Mouse (Mus musculus) WW6 (cell line): Measurements from ENCODE around the gene Pde4b.
"Not testable (repeated sequence)": the region's sequence is repeated elsewhere in the genome, so short reads cannot be mapped to it uniquely, and the experiment has no call there.

Source experiments
- DNase-seq: peaks from one replicate; pipeline ENCODE4 v3.0.0-alpha.2; 2013; ENCODE audit warnings: low read depth, low spot score

Gene Pde4b

DNA sequence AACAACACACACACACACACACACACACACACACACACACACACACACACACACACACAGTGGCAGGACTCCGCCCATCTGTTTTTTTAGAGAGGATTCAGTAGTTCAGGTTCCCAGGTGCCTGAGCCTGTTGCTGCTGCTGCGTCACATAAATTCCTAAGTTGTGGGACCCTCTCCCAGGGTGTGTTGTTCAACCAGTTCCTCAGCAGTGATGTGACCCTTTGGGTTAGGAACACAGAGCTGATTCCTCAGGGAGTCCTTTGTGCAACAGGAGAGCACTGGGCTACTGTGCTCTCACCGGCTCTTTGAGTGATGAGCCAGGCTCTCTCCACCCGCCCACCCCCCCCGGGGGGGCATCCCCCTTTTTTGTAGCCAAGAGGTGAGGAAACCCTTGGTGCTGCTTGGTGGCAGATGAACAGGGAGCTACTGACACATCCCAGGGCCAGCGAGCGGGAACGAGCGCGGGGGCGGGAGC lies at the start of gene Pde4b:
Gene Pde4b (plus strand): TSS at position 453 of the 475 bp plus-strand sequence.
- DNase-seq = no peak

DNA sequence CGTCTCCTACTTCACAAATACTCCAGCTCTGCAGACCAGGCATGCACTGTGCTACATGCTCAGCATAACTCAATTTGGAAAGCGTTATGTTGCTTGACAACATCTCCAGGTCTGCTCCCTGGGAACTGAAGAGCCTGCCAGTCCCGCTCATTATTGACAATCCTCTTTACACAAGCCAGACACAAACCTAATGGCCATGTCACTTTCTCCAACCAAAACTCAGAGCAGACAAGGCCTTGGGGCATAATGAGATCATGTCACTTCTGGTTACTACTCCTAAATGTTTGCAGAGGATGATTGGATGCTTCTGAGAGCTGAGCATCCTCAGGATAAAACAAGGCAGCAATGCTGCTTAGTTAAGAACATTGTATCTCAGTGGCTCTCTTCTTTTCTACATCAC lies 47.2 kb upstream of the Pde4b start:
- DNase-seq = no peak

DNA sequence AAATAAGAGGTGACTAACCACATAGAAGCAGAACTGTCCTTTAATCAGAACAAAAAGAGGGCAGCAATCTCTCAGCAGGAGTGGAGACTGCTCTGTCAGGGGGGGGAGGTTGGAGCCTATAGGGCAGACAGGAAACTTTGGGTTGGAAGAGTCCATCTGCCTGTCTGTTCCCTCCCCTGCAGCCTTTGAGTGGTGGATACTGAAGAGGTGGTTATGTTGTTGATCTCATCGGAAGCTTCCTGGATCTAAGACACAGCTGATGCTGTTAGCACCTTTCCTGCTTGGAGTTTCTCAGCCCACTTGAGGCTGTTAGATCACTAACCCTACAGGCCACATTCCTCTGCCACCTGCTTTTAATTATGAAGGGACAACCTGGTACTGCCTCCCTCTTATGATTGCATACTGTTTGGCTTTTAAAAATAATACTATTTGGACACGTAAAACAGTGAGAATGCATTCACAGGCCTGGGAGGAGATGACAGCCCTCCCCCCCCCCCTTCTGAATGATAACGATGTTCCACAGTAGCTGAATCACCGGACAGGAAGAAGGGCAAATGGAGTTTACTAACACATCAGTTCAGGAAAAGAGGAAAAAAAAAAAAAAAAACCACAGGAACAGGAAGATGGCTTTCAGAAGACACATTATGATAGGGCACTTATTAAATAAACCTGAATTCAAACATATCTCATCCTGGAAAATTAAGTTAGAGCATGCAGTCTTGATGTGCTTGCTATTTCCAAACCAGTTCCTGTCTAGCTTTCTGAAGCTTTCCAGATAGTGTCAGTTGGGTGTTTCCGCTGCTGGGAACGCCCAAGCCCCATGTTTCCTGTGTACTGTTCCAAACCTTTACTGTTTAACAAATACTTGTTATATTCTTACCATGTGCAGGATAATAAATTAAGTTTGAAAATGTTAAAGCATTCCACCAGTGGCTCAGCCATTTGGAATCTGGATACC lies 41.9 kb upstream of the Pde4b start:
- DNase-seq = no peak

DNA sequence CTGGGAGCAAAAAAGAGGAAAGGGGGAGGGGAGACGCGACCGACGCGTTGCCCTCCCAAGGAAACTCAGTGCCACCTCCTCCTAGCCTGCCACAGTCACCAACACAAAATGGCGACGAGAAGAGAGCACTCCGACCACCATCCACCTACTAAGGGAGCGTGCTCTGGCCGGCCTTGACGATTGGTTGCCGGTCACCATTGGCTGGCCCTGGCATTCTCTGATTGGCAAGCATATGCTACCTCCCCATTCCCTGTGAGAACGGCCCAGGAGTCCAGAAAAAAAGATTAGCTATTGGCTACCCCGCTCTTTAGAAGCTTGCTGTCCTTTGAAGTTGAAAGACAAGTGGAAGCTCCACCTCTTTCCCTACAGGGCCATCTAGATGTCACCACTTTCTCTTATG lies 38.0 kb upstream of the Pde4b start:
- not testable (repeated sequence) for DNase-seq

DNA sequence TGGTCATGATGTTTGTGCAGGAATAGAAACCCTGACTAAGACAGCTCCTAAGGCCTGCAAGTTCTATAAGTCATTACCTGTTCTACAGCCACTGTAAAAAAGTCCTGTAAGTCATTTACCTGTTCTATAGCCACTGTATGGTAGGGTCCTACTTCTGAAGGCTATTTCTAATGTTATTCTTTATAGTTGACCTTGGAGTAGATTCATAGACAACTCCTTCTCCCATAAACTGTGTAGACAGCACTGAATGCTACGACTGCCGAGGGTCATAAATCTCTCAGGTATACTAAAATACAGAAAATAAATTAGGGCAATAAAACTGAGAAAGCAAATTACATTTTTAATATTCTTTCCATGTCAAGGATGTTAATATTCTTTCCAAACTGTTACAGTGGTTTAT lies 26.0 kb upstream of the Pde4b start:
- no peak for DNase-seq

DNA sequence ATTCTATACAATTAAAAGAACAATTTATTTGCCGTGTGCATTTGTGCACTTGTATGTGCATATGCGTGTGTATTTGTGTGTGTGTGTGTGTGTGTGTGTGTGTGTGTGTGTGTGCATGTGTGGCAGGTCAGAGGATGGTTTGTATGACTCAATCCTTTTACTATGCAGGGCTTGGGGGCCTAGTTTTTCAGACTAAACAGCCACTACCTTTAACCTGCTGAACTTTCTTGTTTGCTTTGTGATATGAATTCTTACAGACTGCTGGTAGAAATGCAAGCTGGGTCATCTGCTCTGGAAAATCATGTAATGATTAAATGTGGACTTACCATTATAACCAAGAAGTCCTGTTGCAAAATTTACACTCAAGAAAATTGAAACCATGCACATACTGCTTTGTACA lies 18.0 kb upstream of the Pde4b start:
- no peak for DNase-seq

DNA sequence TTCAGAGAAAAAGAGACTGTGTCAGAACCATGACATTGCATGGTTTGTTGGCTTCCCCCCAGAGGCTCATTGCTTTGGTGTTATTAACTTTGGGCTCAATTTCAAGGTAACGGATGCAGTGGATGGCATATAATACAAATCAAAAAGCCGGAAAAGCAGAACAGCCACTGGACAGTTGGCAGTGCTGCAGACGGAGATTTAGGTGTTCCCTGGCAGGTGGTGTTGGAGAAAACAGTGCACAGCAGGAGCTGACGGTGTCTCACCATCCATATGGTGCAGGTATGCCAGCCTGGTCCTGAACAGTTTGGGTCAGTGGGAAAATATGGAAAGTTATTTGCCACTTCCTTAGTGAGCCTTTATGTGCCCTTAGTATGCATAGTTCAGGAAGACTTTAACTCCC lies 1.0 kb upstream of the Pde4b start:
- no peak for DNase-seq

DNA sequence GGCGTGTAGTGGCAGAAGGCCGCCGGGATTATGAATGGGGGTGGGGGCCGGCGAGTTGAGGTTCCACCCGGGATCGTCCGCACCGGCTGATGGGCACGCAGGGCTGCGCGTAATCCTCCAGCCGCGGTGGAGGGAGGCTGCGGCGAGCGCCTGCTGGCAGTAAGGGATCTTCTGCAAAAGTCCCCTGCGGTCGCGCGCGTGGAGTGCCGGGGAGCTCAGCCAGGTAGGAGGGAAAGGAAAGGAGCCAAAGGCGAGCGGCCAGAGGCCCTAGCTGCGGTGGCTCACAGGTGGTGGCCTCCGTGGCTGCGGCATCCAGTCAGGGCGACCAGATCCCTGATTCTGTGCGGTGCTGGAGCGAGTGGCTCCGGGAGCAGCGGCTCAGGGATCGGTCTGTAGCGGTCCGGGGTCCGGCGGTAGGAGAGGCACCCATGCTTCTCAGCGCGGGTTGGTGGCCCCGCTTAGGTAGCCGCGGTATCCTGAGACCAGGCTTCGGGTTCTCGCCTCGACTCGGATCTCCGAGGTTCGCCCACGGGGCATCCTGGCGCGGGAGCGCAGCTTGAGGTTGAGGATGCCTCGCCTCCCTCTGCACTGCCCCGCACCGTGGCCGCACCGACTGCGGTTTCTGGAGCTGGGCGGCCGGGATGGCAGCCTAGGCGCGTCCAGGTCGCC lies 357 bp downstream of the Pde4b start:
- DNase-seq = no peak

DNA sequence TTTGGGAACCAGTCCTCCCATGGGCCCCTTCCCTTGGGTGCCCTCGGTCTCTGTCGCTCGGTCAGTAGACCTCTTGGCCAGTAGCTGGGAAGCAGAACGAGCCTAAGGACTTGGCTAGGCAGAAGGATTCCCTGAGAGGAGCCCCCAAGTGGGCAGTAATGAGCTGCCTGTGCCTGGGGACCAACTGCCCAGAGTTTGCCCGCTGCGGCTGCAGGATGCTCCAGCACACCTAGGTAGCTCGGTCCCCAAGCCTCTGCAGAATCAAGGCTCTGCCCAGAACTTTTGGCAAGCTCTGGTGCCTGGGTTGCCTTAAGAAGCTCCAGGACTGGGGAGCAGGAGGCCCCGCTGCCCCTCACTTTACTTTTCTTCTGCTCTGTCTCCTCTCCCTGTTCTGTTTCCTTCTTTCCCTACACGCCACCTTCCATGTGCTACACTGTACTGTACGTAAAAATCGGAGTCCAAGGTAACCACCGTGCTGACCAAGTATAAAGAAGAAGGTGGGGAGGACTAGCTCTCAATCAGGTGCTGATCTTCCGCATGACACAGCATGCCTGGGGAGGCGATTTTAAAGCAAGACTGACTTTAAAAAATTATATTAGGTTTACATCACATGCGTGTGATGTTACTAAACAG lies 1.0 kb downstream of the Pde4b start:
- DNase-seq = no peak

DNA sequence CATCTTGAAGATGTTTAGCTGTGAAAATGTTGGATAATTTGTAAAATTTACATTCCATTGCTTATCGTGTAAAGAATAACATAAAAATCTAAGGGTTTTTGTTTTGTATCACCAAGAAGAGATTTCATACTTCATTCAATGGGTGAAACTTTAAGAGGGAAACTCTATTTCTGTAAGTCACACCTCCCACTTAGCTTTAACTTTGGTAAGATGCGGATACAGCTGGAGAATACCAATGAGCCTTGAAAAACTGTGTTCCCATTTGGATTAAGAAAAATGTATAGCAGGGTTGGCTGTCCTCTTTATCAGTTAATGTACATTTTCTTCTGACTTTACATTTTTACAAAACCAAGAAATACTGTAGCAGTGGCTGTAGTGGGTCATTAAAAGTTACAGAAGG lies 8.5 kb downstream of the Pde4b start:
- DNase-seq = no peak

DNA sequence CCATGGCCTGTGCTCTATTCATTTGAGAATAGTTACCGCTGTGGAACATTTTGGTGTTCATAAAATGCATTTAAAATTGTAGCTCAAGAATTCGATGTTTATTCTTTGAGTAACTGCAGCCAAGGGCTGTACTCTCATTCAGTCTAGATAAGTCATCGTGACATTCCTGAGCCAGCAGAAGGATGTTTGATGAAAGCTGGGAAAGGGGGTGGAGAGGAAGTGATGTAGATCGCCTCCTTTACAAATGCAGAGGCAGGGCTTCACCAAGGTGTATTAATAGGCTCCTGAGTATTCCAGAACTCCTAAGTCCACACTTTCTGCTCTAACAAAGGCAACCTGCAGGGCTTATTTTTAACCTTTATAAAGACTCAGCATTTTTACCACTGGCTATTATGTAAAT lies 14.9 kb downstream of the Pde4b start:
- DNase-seq = no peak

DNA sequence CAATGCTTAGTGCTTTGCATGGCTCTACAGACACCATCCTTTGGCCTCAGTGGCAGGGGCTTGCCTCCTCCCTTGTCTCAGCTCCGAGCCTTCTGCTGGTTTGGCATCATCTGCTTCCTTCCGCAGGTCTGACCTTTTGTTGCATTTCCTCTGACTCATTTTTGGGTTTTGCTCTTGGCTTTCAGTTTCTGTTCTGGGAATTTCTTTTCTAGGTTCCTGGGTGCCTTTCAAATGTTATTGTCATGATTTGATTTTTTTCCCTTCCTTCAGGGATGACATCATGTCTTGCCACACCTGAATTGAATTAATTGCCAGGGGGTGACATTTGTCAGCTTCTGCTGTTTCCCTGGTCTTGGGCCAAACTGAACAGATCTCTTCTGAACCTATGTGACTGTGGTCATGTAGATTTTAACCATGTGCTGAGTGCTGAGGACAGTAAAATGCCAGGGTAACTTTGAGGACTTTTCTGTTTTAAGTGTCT lies 17.2 kb downstream of the Pde4b start:
- no peak for DNase-seq

DNA sequence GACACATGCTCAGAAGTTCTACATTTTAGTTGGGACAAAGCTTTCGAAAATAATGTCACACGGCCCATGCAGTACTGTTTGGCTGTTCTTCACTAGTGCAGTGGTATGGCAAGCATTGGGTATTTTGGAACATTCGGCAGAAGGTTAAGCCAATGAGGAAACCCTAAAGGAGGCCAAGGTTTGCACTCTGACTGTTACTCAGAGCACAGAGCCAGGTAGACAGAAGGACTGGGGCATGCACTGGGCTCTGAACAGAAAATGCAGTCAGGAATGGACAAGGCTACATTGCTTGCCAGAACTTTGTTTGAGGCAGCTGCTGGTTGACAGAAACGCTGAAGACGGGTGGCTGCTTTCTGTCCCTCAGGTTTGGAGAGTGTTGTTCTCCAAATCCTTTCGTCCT lies 19.4 kb downstream of the Pde4b start:
- DNase-seq = no peak

DNA sequence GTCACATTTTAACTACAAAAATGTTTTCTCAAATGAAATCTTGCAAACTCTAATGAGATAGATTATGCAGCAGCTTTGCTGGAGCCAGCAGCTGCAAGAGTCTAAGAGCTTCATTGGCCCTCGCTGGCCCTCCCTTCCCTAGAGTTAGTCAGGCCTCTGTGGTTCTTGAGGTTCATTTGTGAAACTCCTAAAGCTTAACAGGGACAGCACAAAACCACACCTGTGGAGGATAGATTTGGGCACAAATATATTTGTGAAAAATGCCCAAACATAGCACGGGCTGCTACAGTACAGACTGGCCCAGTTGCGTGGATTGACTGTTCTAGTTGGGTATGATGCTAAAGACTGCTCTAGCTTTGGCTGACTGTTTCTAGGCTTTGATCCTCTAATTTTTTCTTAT lies 32.1 kb downstream of the Pde4b start:
- no peak for DNase-seq

DNA sequence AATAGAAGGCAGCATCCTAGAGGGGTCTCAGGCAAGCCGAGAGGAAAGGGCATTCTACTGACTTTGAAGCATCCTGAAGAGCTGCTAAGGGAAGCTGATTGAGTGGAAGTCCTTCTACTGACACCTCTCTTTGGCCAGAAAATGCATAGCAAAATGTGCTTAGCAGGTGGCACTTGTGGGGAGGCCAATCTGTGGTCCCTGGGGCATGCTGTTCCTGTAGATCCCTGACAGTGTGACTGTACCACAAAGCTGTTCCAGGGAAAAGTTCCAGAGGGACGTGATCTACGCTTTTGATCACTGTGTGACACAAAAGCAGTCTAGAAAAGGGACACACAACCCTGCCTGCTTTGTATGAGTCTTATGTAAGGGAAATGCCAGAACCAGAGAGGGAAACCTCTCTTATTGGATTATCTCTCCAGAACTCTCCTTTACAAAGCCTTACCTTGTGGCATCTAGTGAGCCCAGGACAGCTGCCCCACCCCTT lies 49.1 kb downstream of the Pde4b start:
- no peak for DNase-seq

DNA sequence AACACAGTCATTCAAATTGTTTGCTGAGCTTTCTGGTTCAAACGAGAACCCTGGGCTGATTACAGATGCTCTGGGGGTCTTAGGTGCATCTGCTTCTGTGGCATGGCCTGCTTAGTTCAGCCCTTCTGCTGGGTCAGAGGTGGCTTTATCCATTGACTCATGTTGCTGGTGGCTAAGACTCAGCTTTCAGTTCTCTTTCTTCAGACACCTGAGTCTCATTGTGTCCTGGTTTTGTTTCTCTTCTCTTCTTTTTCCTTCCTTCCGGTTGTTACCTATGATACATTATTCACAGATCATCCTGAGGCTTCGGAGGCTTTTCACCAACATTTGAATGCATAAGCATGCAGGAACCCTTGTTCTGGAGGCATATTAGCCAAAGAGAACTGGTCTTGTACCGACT lies 51.0 kb downstream of the Pde4b start:
- no peak for DNase-seq

DNA sequence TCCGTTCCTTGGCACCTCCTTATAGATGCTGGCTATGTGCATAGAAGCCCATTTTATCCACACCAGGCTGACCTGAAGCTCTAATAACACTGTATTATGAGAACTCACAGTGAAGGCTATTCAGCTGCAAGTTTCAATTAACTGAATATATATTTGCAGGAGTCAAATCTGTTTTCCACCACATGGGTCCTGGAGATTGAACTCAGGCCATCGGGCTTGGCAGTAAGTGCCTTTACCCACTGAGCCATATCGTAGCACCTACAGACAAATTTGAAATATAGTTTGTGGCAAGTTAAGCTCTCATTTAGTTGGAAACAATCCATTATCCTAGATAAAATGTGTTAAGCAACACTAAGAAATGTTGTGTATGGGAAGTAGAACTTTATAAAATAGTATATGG lies 53.9 kb downstream of the Pde4b start:
- no peak for DNase-seq

DNA sequence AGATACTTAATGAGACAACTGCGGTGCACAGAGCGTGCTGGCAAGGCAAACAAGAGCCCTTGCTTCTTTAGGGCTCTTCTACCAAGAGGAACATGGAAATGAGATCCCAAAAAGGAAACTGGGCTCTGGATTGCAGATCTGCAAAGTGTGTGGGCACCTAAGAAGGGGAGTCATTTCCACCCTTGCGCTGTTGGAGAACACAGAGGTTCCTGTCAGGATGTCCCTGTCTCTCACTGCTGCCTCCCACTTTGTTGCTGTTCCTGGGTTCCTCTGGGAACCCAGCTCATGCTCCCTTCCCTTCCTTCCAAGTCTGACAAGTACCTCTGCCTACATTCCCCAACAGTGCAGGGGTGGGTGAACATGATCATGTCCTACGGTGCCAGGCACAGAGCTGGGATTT lies 61.4 kb downstream of the Pde4b start:
- no peak for DNase-seq

DNA sequence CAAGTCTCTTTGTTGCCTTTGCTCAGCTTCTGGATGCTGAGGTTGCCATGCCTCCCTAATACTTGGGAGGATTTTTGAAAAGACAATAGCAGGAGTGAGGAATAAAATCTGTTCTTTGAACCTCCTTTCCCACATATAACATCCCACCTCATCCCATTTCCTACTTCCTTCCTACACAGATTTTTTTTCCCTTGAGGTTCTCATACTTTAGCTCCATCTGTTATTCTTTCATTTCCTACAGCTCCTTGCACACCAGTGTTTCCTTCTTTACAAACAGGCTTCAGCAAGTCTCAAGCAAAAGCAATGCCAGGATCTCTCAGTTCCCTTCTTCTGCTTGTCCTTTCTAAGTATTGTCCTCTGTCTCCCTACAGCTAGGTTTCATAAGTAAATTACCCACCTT lies 71.8 kb downstream of the Pde4b start:
- no peak for DNase-seq

DNA sequence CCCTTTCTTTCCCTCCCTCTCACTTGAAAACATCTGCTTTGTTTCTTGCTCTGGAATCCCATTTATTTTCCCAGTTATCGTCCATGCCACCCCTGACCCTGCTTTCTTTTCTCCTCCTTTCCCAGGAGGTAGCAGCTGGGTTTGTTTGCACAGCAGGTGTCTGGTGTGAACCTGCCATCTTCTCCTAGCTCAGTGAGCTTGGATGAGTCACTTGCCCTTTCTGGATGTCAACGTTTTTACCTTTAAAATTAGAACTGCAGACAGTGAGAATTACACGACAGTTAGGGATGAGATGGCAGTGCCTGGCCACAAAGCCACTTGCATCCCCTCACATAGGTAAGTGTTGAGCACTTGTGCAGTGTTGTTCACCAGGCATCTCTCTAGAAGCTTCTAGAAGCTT lies 84.3 kb downstream of the Pde4b start:
- DNase-seq = no peak

DNA sequence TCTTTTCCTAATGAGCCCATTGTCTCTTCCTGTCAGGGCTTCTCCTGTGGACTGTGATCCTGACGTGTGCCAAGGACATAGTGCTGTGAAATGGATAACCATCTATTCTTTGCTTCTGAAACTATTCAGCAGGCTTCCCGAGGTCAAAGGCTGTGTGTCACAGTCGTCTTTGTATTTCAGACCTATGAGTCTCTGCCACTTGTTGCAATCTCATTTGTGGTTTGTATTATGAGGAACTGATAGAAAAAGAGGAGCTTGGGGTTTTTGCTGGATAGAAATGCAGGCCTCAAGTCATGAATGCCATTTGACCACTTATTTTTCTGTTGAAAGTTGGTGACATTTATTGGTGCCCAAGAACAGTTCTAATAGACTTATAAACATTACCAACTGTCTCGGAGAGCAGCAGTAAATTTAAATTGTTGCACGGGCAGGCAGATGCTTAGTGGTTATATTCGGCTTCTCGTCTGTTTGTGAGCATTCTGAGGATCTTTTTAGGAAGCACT lies 85.4 kb downstream of the Pde4b start:
- DNase-seq = no peak

DNA sequence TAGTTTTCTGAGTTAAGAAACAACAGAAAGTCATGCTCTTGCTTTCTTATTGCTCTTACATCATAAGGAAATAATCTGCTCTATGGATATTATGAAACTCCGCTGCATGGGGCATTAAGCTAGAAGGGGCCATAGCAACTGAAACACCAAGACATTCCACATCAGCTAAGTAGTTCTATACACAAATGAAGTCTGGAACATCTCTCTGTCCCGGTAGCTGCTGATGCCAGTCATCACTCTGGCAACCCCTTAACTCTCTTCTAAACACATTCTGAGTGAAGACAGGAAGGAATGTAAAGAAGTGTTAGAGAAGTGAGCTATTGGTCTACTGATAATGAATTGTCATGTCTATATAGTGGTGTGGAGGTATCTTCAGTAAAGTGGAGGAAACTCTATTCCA lies 88.6 kb downstream of the Pde4b start:
- no peak for DNase-seq
